Mouse (Mus musculus) erythroblast, embryonic 14.5 days (primary cell): ENCODE data around the gene Apaf1. TPM values are rescaled to one million over a fixed set of nuclear protein-coding genes. Genes with fewer than 3 reads are reported as not detected.
A peak's percentile ranks its signal among the peaks of the same experiment; 100 is the strongest.

Experiments used
- H3K27me3 ChIP-seq: 2 replicates; pipeline ENCODE4 v1.6.1; 2012; ENCODE audit warnings: inconsistent platforms; ENCODE audit not compliant: control insufficient read depth
- H3K36me3 ChIP-seq: 2 replicates; pipeline ENCODE4 v1.6.1; 2012; ENCODE audit warnings: mild to moderate bottlenecking, inconsistent platforms; ENCODE audit not compliant: control insufficient read depth
- H3K4me1 ChIP-seq: 2 replicates; pipeline ENCODE4 v1.6.1; 2012; ENCODE audit warnings: inconsistent platforms; ENCODE audit not compliant: control insufficient read depth
- H3K4me3 ChIP-seq: replicated peaks from 2 replicates; pipeline ENCODE3; 2012; ENCODE audit warnings: moderate library complexity, mild to moderate bottlenecking, inconsistent platforms
- H3K9me3 ChIP-seq: 2 replicates; pipeline ENCODE4 v1.6.1; 2012; ENCODE audit warnings: low read length, inconsistent platforms, mixed read lengths; ENCODE audit not compliant: control insufficient read depth
- GATA1 ChIP-seq: IDR thresholded peaks from 2 replicates; pipeline ENCODE4 v1.6.1; 2012; ENCODE audit warnings: low read length, inconsistent platforms, mixed read lengths
- TAL1 ChIP-seq: IDR thresholded peaks from 3 replicates; pipeline ENCODE4 v1.6.1; 2012; ENCODE audit warnings: low read length, inconsistent platforms, mixed read lengths
- polyA plus RNA-seq: library from polyadenylated mRNA; stranded (reverse); fragments of >175 nt; gene quantifications from 2 replicates; pipeline ENCODE4 v1.2.3, GENCODE M21; 2012

Gene Apaf1
- polyA plus RNA-seq, 1 experiment: 0.30 TPM

DNA sequence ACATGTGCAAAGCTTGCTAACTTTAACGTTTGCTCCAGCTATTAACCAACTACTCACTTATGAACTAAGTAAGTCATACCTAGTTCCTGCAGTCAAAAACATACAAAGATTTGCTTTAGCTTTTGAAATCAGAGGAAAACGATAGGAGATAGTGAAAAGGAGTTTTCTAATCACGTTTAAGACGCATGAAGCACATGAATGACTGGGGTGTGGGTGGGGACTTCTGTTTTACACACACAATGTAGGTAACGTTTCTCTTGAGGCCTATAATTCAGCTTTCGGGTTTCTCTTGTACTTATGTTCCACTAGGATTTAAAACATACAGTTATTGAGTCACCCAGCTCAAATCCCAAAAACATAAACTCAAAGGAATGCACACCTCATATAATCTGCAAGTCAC is 40.1 kb upstream of the Apaf1 start:
- Histone ChIP-seq H3K36me3 (peaks cover 49% of the 10 kb centered on the region), H3K9me3 (no peaks in the 10 kb centered on the region), H3K27me3 (no peaks in the 10 kb centered on the region), H3K4me1 (peaks cover 41% of the 10 kb centered on the region), H3K4me3 (peak overlapping the region; percentile 82)
- TF ChIP-seq TAL1: no peak
- TF ChIP-seq GATA1: no peak

GRCm38 (mm10) chr10:91116958-91117357 is 34.4 kb upstream of the Apaf1 start:
- TF ChIP-seq TAL1 (no peak), GATA1 (no peak)
- peaks cover 92% of the 10 kb centered on the region for H3K36me3 ChIP-seq
- no peak overlapping the region for H3K4me3 ChIP-seq
- H3K27me3 ChIP-seq: no peaks in the 10 kb centered on the region
- H3K4me1 ChIP-seq: peaks cover 11% of the 10 kb centered on the region
- H3K9me3 ChIP-seq: no peaks in the 10 kb centered on the region

DNA sequence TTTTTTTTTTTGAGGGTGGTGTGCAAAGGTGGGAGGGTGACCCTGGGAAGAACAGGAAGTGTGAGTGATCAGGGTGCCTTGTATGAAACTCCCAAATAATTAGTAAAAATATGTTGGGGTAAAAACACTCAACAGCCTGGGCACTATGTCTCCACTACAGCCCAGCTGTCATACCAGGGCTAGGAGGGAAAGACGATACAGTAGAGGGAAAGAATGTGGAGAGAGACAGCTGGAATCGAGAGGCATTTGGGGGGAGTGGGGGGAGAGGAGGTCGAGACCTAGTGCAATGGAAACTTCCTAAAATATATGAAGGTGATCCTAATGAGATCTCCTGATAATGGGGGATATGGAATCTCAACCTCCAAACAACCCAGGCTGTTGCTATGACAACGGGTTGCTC is 27.3 kb upstream of the Apaf1 start:
- TF ChIP-seq TAL1 (no peak), GATA1 (no peak)
- H3K27me3 ChIP-seq: no peaks in the 10 kb centered on the region
- H3K36me3 ChIP-seq: peaks cover 22% of the 10 kb centered on the region
- H3K4me1 ChIP-seq: no peaks in the 10 kb centered on the region
- H3K4me3 ChIP-seq: no peak overlapping the region
- H3K9me3 ChIP-seq: no peaks in the 10 kb centered on the region

GRCm38 (mm10) chr10:91105981-91106380 is 23.4 kb upstream of the Apaf1 start:
- Histone ChIP-seq H3K4me1 (no peaks in the 10 kb centered on the region), H3K36me3 (no peaks in the 10 kb centered on the region), H3K27me3 (no peaks in the 10 kb centered on the region), H3K4me3 (no peak overlapping the region), H3K9me3 (no peaks in the 10 kb centered on the region)
- TF ChIP-seq GATA1: no peak
- TF ChIP-seq TAL1: no peak

- TF ChIP-seq GATA1: no peak
- TF ChIP-seq TAL1: no peak
- Histone ChIP-seq H3K9me3 (no peaks in the 10 kb centered on the region), H3K4me3 (no peak overlapping the region), H3K27me3 (no peaks in the 10 kb centered on the region), H3K36me3 (no peaks in the 10 kb centered on the region), H3K4me1 (no peaks in the 10 kb centered on the region)
Measured at GRCm38 (mm10) chr10:91102799-91103590, 20.4 kb upstream of the Apaf1 start.

DNA sequence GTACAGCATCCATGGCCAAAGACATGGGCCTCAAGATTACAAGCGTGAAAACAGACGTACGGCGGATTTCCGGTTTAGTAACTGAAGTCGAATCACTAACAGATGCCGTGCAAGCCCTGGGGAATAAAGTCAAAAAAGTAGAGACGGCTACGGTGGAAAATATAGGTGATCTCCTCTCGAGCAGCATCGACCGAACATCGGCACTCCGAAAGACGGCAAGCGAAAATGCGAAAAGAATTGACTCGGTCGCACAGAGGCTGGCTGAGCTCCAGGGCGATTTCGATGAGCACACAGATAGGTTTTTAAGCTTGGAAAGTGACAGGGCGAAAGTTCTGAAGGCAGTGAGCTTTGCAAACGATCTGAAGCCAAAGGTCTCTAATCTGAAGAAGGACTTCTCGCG is 19.4 kb upstream of the Apaf1 start:
- no peaks in the 10 kb centered on the region for H3K36me3 ChIP-seq
- no peak for TF ChIP-seq GATA1
- no peaks in the 10 kb centered on the region for H3K27me3 ChIP-seq
- H3K4me3 ChIP-seq: no peak overlapping the region
- no peaks in the 10 kb centered on the region for H3K4me1 ChIP-seq
- H3K9me3 ChIP-seq: no peaks in the 10 kb centered on the region

DNA sequence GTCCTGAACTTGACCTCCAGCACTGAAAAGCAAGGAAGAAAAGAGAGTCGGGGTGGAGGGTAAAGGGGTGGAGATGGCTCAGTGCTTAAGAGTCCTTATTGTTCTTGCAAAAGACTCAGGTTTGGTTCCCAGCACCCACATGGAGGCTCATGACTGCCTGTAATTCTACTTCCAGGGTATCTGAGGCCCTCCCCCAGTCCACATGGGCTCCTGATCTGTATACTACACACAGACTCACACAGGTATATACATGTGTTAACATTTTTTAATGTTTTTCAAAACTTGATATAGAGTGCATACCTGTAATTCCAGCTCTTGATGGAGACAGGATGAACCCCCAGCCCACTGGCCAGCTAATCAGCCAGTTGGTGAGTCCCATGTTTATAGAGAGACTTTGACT is 17.5 kb upstream of the Apaf1 start:
- no peak for TF ChIP-seq GATA1
- TF ChIP-seq TAL1: no peak
- Histone ChIP-seq H3K36me3 (no peaks in the 10 kb centered on the region), H3K27me3 (no peaks in the 10 kb centered on the region), H3K4me3 (no peak overlapping the region), H3K9me3 (no peaks in the 10 kb centered on the region), H3K4me1 (no peaks in the 10 kb centered on the region)

DNA sequence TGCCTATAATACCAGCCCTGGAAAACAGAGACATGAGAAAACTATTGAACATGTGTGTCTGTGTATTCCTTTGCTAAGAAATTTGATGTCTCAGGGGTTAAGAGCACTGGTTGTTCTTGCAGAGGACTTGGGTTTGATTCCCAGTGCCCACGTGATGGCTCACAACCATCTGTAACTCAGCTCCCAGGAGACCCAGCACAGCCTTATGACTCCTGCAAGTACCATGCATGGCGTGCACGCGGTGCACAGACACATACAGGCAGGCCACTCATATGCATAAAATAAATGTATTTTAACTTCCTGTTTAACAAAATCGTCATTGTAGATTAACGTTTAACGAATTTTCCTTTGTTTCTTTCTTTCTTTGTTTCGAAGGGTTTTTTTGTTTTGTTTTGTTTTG is 15.5 kb upstream of the Apaf1 start:
- TF ChIP-seq GATA1: no peak
- no peak for TF ChIP-seq TAL1
- Histone ChIP-seq H3K4me3 (no peak overlapping the region), H3K36me3 (no peaks in the 10 kb centered on the region), H3K9me3 (no peaks in the 10 kb centered on the region), H3K4me1 (no peaks in the 10 kb centered on the region; the same call in none of the 2 replicates), H3K27me3 (no peaks in the 10 kb centered on the region)

DNA sequence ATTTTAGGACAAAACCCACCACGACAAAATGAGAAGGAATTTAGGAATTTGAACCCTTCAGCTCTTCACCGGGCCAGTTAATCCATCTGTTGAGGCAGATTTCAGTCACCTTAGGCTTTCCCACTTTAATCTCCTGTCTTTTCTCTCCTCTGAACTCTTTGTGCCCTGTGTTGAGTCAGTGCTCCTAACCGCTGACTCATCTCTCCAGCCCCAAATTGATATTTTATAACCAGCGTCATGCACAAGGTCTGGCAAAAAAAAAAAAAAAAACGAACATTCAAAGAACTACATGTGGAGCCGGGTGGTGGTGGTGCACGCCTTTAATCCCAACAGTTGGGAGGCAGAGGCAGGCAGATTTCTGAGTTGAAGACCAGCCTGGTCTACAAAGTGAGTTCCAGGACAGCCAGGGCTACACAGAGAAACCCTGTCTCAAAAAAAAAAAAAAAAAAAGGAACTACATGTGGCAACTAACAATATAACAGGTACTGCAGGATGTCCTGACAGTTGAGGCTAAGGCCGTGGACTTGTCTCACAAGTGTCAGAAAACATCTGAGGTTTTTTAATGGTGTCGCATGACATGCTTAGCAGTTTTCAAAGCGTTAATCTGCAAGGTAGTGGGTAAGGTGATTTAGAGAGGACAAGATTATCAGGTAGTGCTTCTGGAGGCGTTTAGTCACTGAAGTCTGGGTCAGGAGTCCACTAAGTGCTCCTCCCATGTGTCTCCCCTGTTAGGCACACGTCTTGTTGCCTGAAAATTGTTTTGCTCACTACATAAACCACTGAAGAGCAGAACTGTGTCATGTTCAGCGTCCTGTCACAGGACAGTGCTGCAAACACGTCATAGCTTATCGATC is 11.9 kb upstream of the Apaf1 start:
- Histone ChIP-seq H3K4me1 (peaks cover 2% of the 10 kb centered on the region), H3K9me3 (no peaks in the 10 kb centered on the region), H3K4me3 (no peak overlapping the region), H3K27me3 (no peaks in the 10 kb centered on the region), H3K36me3 (no peaks in the 10 kb centered on the region)
- TF ChIP-seq GATA1 (no peak), TAL1 (no peak)
